Mouse (Mus musculus) brain, embryonic 14.5 days (tissue): ENCODE data around the gene Prr9. TPM values are rescaled to one million over a fixed set of nuclear protein-coding genes. Genes with fewer than 3 reads are reported as not detected.

Experiments
- DNase-seq: peaks from one replicate; pipeline ENCODE4 v3.0.0-alpha.2; 2011; ENCODE audit warnings: low read depth
- CTCF ChIP-seq: fragments of 200-500 bp; IDR thresholded peaks from 2 replicates; pipeline ENCODE4 v1.5.1; 2012; ENCODE audit warnings: inconsistent platforms, mild to moderate bottlenecking, moderate library complexity, borderline replicate concordance; ENCODE audit not compliant: insufficient read depth, insufficient read length; ENCODE audit errors: extremely low read depth
- POLR2A ChIP-seq: fragments of 200-500 bp; IDR thresholded peaks from 2 replicates; pipeline ENCODE4 v1.6.1; 2012; ENCODE audit warnings: mild to moderate bottlenecking, inconsistent platforms, borderline replicate concordance; ENCODE audit not compliant: poor library complexity, insufficient read depth, insufficient read length, severe bottlenecking; ENCODE audit errors: extremely low read depth
- polyA plus RNA-seq: library from polyadenylated mRNA; depleted of rRNA; stranded (reverse); fragments of >200 nt; gene quantifications from 2 replicates; pipeline ENCODE4 v1.2.3, GENCODE M21; 2012; rRNA removed

Prr9 gene
- not detected in 2 replicates for polyA plus RNA-seq

DNA sequence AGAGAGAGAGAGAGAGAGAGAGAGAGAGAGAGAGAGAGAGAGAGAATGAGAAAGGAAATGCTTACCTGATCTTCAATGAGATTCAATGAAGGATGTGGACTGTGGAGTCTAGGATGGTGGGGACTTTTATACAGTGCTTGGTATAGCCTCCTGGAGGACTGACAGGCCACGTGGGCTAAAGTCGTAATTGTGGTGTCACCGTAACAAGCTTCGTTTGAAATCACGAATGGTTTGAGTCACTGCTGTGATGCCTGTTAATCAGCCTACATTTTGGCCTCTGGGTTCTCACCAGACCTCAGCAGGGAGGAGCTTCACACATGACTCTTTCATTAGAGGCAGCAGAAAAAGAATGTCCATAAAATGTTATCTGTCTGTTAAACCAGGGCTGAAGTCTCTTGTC lies at the start of gene Prr9:
Prr9 (minus strand) TSS at position 101 of the 400 bp plus-strand sequence.
- TF ChIP-seq POLR2A (no peak), CTCF (no peak)
- no peak for DNase-seq

DNA sequence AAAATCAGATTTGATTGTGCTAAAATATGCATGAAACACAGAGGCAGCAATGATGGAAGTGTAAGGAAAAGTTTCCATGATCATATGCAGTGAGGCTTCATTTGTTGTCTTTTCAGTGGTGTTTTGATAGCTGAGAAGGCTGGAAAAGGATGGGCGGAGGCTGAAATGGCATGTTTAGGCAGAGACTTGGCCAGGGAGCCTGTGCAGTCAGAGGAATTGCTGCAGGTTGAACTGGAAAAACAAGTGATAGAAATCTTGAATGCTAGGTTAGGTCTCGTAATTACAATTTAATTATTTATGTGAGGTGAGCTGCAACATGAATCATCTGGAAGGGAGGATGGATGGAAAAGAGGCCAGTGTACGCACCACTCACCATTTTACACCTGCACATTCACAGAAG lies 46.1 kb upstream of the Prr9 start:
- no peak for DNase-seq
- TF ChIP-seq POLR2A (no peak), CTCF (no peak)

GRCm38 (mm10) chr3:92153322-92153721 lies 29.6 kb upstream of the Prr9 start:
- peak; percentile 77 for DNase-seq
- TF ChIP-seq POLR2A (no peak), CTCF (peak; percentile 64; the same call in 1 of the 2 replicates)

DNA sequence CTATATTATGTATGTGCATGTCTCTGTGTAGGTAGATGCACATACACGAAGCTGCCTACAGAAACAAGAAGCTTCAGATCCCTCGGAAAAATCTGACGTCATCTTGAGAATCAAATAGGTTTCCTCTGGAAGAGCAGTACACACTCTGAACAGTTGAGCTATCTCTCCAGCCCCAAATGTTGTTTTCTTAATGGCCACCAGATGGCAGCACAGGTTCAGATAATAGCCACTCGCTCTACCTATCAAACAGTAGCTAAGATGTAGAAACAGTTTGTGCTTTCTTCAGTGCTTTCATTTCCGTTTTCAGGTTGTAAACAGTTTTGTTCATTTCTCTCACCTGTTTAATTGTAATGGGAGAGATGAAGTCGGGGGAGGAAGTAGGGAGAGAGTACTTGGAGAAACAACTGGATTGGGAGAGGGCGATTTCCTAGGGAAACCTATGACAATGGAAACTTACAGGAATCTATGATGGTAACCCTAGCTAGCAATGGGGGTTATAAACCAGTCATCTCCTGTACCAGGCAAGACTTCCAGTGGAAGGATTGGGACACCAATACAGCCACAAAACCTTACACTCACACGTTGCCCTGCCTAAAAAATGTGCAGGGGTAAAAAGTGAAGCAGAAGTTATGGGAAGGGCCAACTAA lies 27.0 kb upstream of the Prr9 start:
- peak; percentile 79; the same call in 1 of the 2 replicates for TF ChIP-seq CTCF
- no peak for TF ChIP-seq POLR2A
- DNase-seq = peak; percentile 88

GRCm38 (mm10) chr3:92147913-92148312 lies 24.2 kb upstream of the Prr9 start:
- no peak for DNase-seq
- TF ChIP-seq POLR2A (no peak), CTCF (no peak)

- peak; percentile 29 for DNase-seq
- TF ChIP-seq CTCF (peak; percentile 46; the same call in 1 of the 2 replicates), POLR2A (no peak)
Observed at GRCm38 (mm10) chr3:92147420-92147819, 23.7 kb upstream of the Prr9 start.

- no peak for TF ChIP-seq CTCF
- no peak for TF ChIP-seq POLR2A
- DNase-seq = no peak
Observed at GRCm38 (mm10) chr3:92142644-92143043, 18.9 kb upstream of the Prr9 start, which contains the start of gene Lelp1. Gene Lelp1, minus strand, starts transcription at chr3:92142744.

GRCm38 (mm10) chr3:92120902-92121301 lies 2.8 kb downstream of the Prr9 start:
- TF ChIP-seq POLR2A (no peak), CTCF (no peak)
- DNase-seq = no peak

GRCm38 (mm10) chr3:92117930-92118329 lies 5.8 kb downstream of the Prr9 start:
- DNase-seq = peak; percentile 63
- TF ChIP-seq POLR2A (no peak), CTCF (peak; percentile 46; the same call in 1 of the 2 replicates)

DNA sequence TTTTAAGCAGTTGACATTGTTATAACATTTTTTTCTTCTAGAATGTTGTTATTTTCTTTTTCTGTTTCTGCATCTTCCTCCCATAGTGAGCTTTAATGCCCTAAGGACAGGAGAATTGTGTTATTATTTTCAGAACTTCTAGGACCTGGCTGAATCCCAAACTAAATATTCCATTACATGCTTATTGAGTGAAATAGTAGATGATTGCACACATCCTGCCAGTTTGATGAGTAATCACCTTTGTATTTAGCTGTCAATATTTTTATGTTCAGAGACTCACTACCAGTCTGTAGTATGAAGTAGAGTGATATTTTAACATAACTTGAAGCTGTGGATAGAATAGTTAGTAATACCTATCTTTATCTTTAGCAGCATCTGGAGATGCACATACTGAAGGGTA lies 12.2 kb downstream of the Prr9 start:
- TF ChIP-seq POLR2A = no peak
- no peak for TF ChIP-seq CTCF
- no peak for DNase-seq

DNA sequence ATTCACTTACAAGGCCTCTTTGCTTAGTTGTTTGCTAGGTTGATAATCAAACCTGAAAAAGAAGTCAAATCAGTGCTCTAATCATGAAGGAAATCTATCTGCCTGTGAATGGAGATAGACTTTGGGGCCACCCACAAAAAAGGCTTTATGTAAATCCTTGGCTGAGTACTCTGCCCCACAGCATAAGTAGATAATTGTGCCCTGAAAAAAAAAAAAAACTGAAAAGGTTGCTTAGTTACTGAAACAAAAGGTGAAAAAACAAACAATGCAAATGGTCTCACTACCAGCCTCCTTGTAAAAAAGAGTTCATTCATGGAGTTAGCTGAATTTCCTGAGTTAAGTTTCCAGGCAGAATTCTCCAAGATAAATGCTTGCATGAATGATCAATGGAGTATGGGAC lies 13.0 kb downstream of the Prr9 start:
- TF ChIP-seq CTCF (no peak), POLR2A (no peak)
- peak; percentile 71 for DNase-seq

- TF ChIP-seq POLR2A = no peak
- TF ChIP-seq CTCF = peak; percentile 62; the same call in 1 of the 2 replicates
Observed at GRCm38 (mm10) chr3:92106582-92106981, 17.2 kb downstream of the Prr9 start.

More at GRCm38 (mm10) chr3:92106582-92106981, 17.2 kb downstream of the Prr9 start:
- DNase-seq = peak; percentile 53
